Mouse (Mus musculus) splenic B cell, adult 2 months (primary cell): Measurements from ENCODE around the gene Zfp804a.

Experiments used
- DNase-seq: peaks from one replicate; pipeline ENCODE4 v3.0.0-alpha.2; 2011; ENCODE audit warnings: low read depth, low spot score
- H3K27me3 ChIP-seq: 2 replicates; pipeline ENCODE4 v1.6.1; 2012; ENCODE audit warnings: mild to moderate bottlenecking, low read length, moderate library complexity, mixed read lengths; ENCODE audit not compliant: control insufficient read depth, poor library complexity, insufficient read depth, severe bottlenecking
- H3K36me3 ChIP-seq: 2 replicates; pipeline ENCODE4 v1.6.1; 2012; ENCODE audit warnings: mild to moderate bottlenecking, low read length, moderate library complexity, mixed read lengths; ENCODE audit not compliant: control insufficient read depth, poor library complexity, insufficient read depth, severe bottlenecking

Gene Zfp804a

GRCm38 (mm10) chr2:82199901-82200300 lies 146.9 kb downstream of the Zfp804a start:
- DNase-seq: no peak
- H3K27me3 ChIP-seq: no peaks in the 10 kb centered on the region
- no peaks in the 10 kb centered on the region for H3K36me3 ChIP-seq

GRCm38 (mm10) chr2:82200616-82201015 lies 147.6 kb downstream of the Zfp804a start:
- Histone ChIP-seq H3K27me3 (no peaks in the 10 kb centered on the region), H3K36me3 (no peaks in the 10 kb centered on the region)
- no peak for DNase-seq

- Histone ChIP-seq H3K36me3 (no peaks in the 10 kb centered on the region), H3K27me3 (no peaks in the 10 kb centered on the region)
- no peak for DNase-seq
Observed at GRCm38 (mm10) chr2:82210605-82211004, 157.6 kb downstream of the Zfp804a start.

- Histone ChIP-seq H3K36me3 (no peaks in the 10 kb centered on the region), H3K27me3 (no peaks in the 10 kb centered on the region)
- DNase-seq: no peak
Observed at GRCm38 (mm10) chr2:82211972-82212371, 158.9 kb downstream of the Zfp804a start.

GRCm38 (mm10) chr2:82217873-82218272 lies 164.9 kb downstream of the Zfp804a start:
- Histone ChIP-seq H3K27me3 (no peaks in the 10 kb centered on the region), H3K36me3 (no peaks in the 10 kb centered on the region)
- no peak for DNase-seq

- no peak for DNase-seq
- no peaks in the 10 kb centered on the region for H3K27me3 ChIP-seq
- H3K36me3 ChIP-seq: no peaks in the 10 kb centered on the region
Observed at GRCm38 (mm10) chr2:82246020-82246419, 193.0 kb downstream of the Zfp804a start.

GRCm38 (mm10) chr2:82246902-82247522 lies 194.0 kb downstream of the Zfp804a start:
- Histone ChIP-seq H3K36me3 (no peaks in the 10 kb centered on the region), H3K27me3 (no peaks in the 10 kb centered on the region)
- DNase-seq: no peak

- H3K27me3 ChIP-seq: no peaks in the 10 kb centered on the region
- H3K36me3 ChIP-seq: no peaks in the 10 kb centered on the region
- DNase-seq: no peak
Observed at GRCm38 (mm10) chr2:82253382-82253781, 200.4 kb downstream of the Zfp804a start.

- DNase-seq: no peak
- no peaks in the 10 kb centered on the region for H3K36me3 ChIP-seq
- H3K27me3 ChIP-seq: no peaks in the 10 kb centered on the region
Observed at GRCm38 (mm10) chr2:82282591-82283269, 229.7 kb downstream of the Zfp804a start.

GRCm38 (mm10) chr2:82294932-82295493 lies 242.0 kb downstream of the Zfp804a start:
- no peaks in the 10 kb centered on the region for H3K36me3 ChIP-seq
- H3K27me3 ChIP-seq: no peaks in the 10 kb centered on the region

More at GRCm38 (mm10) chr2:82294932-82295493, 242.0 kb downstream of the Zfp804a start:
- DNase-seq: no peak
